Mouse (Mus musculus) stomach, postnatal 0 days (tissue): ENCODE data around the gene Bspry.
A peak's percentile ranks its signal among the peaks of the same experiment; 100 is the strongest.

Experiments
- CTCF ChIP-seq: IDR thresholded peaks from 2 replicates; pipeline ENCODE4 v1.5.1; 2016; ENCODE audit warnings: antibody characterized with exemption, low read depth, mild to moderate bottlenecking, moderate library complexity
- EP300 ChIP-seq: optimal IDR thresholded peaks from 2 replicates; pipeline ENCODE3; 2016; ENCODE audit warnings: antibody characterized with exemption

DNA sequence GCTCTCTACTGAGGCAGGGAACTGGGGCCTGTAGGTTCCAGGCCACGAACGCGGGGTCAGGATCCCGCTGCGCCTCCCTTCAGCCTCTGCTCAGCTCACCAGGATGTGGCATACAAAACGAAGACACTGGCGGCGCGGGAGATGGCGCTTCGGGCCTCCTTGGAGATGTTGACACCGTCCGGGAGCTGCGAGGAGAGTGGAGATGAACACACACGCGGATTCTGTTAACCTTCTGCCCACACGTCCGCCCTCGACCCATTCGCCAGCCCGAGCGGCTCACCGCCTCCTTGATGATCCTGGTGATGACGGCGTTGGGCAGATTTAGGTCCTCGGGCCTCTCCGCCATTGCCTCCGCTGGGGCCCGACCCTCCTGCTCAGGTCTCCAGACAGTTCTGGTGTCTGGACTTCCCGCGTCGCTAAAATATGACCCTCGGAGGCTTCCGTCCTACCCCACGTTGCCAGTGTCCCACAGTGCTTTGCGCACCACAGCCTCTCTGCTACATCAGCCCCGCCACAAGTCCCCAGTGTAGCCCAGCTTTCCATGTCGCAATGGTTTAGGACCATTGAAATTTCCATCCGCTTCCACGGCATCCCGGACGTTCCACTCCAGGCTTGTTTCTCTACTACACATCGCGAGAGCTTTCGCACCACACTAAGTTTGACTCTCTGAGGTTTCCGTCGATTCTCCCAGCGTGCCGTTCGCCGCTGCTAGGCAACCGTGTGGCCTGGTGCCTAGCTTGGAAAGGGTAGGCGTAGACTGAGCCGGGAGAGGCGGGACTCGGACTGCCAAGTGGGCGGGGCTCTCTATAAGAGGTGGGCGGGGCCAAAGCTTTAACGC, 45.0 kb downstream of the Bspry start, which contains the start of the genes Pole3 and 4933430I17Rik:
- TF ChIP-seq CTCF (no peak), EP300 (peak; percentile 92)
